Mouse (Mus musculus): ENCODE measurements at regions not wholly inside any gene's neighbourhood (a gene's known extent, or its start where the extent isn't known, plus 50 kb on each side); places are given as distances from the start of the nearest gene placed in this dataset.
A peak's percentile ranks its signal among the peaks of the same experiment; 100 is the strongest.
"Not testable (repeated sequence)": the region's sequence is repeated elsewhere in the genome, so short reads cannot be mapped to it uniquely, and the experiment has no call there.

DNA sequence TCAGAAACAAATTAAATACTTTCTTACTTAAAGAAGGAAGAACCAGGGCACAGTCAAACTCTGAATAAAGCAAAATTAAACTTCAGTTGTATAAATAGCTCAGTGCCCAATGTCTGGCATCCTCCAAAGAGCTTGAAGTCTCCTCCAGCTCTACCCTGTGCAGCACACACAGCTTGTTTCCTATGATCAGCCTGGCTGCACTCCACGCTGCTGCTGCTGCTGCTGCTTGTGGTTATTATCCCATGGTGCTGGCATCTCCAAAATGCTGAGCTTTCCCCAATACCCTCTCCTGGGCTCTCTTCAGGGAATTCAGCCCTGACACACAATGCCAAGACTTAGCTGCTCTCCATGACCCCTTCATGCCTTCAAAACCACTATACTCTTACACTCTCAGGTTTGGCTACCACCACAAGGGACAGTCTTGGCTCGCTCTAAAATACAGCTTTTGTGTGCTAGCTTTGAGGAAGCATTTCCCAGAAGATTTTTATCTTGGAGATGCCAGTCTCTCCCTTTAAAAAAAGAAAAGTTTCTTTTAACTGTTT lies 121.0 kb downstream of the Rab10 start:
- not testable (repeated sequence) for DNase-seq

DNA sequence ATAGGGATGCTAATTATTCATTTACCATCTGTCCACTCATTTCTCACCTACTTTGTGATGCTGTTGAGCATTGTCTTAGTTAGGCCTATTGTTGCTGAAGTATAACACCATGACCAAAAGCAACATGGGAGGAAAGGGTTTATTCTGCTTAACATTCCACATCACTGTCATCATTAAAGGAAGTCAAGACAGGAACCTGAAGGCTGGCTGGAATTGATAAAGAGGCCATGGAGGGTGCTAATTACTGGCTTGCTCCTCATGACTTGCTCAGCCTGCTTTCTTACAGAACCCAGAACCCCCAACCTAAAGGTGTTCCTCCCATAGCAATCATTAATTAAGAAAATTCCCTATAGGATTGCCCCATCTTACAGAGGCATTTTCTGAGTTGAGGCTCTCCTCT lies 121.6 kb downstream of the Rab10 start:
- DNase-seq = no peak

DNA sequence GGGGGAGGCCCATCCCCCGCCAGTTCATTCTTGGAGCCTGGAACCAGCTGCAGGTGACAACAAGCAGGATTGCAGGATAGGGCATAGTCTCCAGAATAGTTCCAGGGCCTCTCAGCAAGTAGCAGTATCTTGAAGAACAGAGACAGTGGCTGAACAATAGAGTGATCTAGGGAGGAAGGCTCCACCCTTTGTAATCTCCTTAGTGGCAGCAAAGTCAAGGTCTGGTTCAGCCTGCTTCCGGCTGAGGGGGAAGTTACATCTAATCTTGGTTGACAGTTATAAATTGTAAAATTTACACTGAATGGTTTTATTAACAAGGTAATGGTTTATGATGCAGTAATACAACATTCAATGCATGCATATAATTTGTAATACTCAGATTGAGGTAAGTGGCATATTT lies 136.4 kb downstream of the Rab10 start:
- no peak for DNase-seq

DNA sequence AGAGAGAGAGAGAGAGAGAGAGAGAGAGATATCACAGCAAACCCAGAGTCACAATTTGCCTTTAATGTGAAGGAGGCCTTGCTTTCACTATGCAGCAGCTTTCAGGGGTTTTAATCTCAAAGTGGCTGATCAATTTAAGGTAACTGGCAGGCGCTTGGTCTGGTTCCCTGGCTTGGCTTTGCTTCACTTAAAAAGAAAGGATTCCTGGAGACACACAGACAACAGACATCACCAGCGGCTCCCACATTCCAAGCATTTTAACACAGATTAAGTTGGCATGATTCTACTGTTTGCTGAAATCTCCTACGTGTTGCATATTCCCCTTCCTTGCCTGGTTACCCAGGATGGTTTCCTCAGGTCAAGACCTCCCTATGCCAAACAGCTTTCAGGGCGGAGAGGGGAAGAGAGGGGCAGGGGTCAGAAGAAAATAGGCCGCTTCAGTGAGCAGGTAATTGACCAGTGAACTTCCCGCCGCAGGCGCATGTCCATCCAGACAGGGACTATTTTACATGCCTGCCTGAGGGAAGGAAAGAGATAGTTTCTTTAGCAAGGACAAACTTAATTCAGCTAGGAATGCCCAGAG lies 140.0 kb downstream of the Rab10 start:
- not testable (repeated sequence) for DNase-seq

DNA sequence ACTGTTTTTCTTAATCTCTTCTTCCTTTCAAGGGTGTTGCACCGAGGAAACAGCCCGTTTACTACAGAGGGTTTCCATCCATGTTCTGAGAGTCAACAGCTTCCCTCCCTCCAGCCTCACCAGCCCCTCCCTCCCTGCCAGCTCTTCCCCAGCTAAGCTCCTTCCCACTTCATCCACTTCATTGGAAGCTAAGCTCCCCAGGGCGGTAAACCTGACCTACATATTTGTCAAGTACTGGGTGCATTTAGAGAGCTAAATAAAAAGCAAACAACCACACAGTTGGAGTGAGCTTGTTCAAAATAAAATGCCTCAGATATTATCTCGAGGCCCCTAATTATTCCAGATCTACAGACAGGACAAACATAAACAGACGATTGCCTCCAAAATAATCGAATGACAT lies 148.1 kb downstream of the Rab10 start:
- not testable (repeated sequence) for DNase-seq

DNA sequence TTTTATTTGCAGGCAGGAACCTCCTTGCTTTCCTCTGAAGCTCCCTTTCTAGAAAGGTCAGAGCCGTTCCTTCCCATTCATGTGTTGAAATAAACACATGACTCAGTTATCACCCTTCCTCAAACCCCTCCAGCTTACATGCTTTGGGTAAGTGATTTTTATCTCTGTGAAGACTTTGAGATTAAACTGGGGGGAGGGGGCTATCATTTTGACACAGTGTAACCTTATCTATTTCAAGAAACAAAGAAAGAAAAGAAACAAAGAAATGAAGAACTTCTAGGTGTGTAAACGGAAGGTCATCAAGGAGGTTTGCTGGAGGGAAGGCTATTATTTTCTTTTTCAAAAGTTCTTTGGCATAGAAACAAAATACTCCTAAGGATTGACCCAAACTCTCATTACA lies 151.0 kb downstream of the Rab10 start:
- DNase-seq = not testable (repeated sequence)

DNA sequence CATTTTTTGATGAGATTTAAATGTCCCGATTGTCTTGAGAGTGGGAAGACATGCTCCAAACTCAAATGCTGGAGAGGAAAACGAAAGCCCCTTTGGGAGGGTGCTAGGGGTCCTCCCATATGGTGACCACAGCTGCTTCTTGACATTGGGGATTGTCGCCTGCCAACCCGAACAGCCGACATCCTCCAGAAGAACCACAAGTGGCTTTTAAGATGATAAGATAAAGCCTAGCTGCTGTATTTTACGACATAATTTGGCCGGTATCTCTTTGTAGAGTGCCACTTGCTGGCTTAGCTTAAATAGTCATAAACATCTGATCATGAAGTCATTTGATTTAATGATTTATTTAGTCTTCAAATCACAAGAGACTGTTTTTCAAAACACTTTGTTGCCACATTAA lies 156.1 kb downstream of the Rab10 start:
- DNase-seq = not testable (repeated sequence)

DNA sequence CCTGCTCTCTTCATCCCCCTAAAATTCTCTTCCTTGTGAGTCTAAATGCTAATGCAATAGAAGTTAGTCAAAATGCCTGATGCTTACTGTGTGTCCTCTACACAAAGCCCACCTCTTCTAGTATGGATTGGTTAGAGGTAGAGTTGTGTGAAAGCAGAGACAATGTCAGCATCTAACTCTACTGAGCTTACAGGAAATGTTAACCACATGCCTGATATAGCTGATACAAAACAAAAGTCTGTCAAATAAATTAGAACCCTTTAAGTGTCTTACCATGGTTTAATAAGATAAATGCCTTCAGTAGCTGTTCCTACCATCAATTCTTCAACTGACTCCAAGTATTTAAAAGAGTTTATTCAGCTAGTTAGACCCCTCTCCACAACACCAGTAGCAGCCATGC lies 177.2 kb downstream of the Rab10 start:
- not testable (repeated sequence) for DNase-seq

DNA sequence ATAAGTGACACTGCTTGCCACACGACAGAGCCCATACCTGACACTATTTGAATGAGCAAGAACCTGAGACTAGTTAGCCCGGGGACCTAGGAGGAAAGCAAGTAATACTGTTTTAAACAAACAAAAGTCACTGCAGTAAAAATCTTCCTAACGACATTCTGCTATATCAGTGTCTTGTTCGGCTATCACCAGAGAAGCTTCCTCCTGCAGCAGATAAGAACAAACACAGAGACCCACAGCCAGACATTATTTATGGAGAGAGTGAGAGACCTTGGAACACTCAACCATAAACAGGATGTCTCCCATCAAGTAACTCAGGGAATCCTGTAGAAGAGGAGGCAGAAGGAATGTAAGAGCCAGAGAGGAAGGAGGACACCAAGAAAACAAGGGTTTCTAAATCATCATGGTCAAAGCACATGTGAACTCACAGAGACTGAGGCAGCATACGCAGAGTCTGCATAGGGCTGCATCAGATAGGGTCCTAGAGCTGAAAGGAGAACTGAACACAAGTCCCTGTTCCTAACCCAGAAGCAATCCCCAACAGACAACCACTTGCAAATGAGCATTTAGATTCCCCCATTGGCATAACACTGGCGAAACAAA lies 178.5 kb downstream of the Rab10 start:
- DNase-seq = not testable (repeated sequence)

DNA sequence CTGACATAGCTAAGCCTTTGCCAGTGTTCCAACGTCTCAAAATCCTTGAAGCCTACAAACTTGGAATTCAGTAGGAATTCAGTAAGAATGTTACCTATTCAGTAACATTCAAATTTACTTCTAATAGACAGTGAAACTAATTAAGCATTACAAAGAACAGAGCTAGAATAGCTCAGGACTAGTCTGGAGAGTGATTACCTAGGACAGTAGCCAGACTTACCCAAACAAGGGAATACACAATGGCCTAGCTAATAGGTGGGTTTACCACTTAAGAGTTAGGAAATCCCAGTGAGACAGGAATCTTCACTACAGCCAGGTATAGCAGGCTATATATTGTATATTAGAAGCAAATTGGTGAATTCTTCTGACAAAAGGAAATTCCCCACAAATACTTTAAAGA lies 182.4 kb downstream of the Rab10 start:
- not testable (repeated sequence) for DNase-seq

DNA sequence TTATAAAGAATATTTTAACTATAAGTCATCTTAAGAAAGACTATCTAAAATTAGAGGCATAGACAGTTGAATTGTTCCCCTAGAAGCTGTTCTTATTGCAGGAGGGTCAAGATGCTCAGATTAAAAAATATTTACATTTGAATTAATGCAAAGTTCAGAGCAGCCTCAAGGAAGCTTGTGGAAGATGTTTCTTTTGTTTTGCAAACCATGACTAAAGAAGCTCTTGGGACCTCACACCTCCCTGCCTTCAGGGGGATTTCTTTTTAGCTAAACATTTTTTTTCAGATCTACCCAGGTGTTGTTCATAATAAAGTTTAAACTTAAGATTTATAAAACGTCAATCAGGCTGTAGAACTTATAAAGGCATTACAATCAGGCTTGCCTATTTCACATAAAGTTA lies 185.7 kb downstream of the Rab10 start:
- no peak for DNase-seq

DNA sequence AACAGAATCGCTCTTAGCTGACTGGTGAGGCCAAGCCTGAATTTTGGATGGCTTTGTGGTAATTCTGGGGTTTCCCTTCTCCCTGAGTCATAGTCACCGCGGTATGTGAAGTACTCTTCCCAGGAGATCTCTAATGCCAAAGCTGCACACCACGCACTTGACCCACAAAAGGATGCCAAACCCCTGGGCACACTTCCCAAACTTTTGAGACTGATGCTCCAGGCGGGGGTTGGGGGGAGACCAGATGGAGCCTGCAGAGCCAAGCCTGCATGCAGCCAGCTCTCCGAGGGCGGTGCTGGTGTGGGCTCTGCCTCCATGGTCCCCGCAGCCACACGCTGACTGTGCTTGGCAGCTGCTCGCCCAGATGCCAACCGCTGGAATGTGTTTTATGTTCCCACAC lies 199.2 kb downstream of the Rab10 start:
- not testable (repeated sequence) for DNase-seq

DNA sequence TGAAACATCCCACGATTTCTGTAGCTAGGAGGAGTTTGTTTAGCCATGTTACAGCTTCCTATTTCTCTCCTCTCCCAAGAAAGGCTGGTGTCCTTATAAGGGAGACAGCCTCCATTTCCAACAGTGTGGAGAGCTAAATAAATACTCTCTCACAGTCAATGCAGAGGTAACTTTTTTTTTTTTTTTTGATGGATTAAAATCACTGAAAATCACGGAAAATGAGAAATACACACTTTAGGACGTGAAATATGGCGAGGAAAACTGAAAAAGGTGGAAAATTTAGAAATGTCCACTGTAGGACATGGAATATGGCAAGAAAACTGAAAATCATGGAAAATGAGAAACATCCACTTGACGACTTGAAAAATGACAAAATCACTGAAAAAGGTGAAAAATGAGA lies 200.1 kb downstream of the Rab10 start:
- peak; percentile 16 for DNase-seq

DNA sequence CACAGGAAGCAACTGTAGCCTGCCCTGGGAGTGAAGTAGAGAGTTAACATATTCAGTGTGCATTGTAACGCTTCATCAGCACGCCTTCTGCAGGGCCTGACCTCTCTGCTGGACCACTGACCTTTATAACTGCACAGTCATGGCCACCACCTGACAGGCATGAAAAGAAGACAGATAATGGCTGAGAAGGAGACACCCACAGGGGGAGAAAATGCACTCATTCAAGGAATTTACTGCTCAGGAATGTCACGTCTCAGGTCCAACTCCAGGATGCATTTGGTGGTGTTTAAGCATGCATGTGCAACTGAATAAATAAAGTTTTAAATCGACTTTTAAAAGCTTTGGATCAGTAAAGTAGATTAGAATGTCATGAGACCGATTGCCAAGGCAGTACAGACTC lies 207.8 kb downstream of the Rab10 start:
- not testable (repeated sequence) for DNase-seq

DNA sequence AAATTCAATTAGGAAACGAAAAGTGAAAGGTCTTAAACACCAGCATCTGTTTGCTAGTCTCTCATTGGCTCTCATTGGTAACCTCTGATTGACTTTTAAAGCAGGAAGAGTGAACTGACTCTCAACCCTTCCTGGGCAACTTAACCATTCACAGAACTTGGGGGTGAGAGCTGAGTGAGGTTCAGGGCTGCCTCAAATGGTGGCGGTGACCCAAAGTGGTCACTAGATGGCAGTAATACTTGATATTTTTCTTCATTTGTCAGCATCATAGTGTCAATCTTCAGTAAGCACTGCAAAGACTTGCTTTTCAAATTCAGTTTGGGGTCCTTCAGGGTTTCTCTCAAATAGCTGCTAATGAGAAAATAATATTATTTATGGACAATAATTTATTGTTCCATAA lies 211.6 kb downstream of the Rab10 start:
- peak; percentile 40 for DNase-seq

DNA sequence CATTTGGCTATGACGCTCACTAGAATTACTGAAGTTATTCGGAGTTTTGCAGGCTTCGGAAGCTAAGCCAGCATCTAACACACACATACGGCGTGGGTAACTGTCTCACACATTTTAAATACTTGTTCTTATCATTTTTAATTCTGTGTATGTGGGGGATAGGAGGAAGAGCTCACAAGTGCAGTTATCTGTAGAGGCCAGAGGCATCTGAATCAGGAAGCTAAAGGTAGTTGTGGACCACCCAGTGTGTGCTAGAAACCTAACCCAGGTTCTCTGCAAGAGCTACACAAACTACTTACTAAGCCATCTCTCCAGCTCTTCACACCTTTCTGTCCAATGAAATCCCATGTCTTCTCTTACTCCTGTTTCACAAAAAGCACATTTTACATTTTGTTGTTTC lies 215.3 kb downstream of the Rab10 start:
- no peak for DNase-seq

DNA sequence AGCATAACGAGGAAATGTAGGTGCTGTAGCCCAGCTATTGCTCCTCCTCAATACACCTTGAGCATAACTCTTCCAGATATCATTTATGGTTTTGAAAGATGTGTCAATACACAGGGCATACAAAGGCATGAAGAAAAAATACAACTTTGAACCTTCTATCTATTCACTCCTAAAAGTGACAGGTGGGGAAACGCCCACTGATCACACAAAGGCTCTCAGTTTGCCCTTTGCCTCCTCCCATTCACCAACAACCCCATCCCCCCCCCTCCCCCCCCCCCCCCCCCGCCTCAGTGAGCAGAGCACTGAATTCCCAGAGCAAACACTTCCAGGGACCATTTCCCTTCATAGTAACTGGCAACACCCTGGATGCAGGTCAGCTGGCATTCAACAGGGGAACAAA lies 216.8 kb downstream of the Rab10 start:
- DNase-seq = not testable (repeated sequence)

DNA sequence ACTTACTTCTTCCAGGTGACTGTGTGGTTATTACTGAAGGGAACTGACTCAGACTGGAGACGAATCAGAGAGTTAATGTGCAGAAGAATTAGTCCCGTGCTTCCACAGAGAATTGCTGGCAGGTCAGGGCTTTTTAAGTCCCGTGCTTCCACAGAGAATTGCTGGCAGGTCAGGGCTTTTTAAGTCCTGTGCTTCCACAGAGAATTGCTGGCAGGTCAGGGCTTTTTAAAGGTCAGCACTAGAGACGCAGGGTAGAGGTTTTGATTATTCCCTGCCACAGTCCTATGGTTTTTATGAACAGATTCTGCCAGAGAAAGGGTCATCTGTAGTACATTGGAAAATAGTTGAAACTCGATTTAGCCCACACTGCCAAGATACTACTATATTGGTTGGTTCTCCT lies 260.2 kb downstream of the Rab10 start:
- DNase-seq = not testable (repeated sequence)

DNA sequence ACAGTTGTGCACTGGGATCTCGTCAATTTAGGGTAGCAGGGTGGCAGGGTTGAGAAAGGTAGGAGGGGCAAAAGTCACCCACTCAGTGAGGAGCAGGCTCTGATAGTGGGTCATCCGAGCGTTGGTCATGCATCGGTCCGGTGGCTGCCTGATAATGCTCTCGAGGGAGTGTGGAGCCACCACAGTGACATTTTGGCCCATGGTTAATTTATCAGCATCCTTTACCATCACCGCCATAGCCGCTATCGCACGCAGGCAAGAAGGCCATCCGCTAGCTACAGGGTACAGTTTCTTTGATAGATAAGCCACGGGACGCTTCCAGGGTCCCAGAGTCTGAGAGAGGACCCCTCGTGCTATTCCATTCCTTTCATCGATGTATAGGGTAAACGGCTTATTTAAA lies 291.3 kb downstream of the Rab10 start:
- DNase-seq = not testable (repeated sequence)

DNA sequence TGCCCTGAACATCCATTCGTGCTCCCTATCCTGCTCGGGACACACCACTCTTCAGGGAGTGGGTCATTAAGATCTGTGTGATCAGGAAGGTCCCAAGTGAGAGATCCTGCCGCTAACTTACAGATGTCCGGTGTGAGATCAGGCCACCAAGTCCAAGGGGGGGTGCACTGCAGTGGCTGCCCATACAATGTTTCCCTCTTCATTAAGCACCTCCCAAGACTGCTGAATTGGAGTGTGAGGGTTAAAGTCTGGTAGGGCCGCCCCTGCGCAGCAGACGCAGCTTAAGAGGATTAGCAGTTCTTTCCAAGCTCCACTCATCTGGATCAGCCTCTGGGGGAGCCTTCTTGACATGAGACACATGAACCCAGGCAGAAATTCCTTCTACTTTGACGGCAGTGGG lies 293.0 kb downstream of the Rab10 start:
- DNase-seq = not testable (repeated sequence)

All from thymus, postnatal 14 days (tissue).